Mouse (Mus musculus): ENCODE data around the gene Cnga2.

DNA sequence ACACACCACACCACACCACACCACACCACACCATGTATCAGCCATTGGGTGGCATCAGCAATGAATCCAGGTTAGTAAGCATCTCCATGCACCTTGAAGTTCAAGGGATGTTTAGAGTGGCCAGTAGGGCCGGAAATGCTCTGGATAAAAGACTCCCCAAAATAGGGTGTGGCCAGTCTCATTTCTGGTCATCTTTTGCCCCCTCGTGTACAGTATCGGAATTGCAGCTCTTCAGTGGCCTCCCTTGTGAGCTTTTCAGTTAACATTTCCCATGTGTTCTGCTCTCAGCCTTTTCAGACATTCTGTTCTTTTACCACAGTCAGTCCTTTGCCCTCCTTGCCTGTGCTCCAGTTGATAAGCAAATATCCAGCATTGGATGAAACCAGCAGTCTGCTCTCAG lies 45.0 kb upstream of the Cnga2 start:
- TF ChIP-seq CTCF (conservative IDR thresholded peaks at IDR 0.05; ENCODE audit: low read length) (peak; percentile 49), POU5F1 (IDR thresholded peaks at IDR 0.05; ENCODE audit: borderline replicate concordance, low read length) (no peak)

Data from E14TG2a.4 (cell line).